Mouse (Mus musculus) limb, embryonic 14.5 days (tissue): ENCODE measurements around the gene Ngf. TPM values are rescaled to one million over a fixed set of nuclear protein-coding genes. Genes with fewer than 3 reads are reported as not detected.

Experiments
- ATAC-seq: fragments of 200-750 bp; cut with Nextera tagmentation; 2 replicates; pipeline ENCODE4 v1.8.0; 2017; ENCODE audit warnings: low read depth, moderate number of reproducible peaks, moderate TSS enrichment; ENCODE audit not compliant: low FRiP score
- DNase-seq: peaks from one replicate; pipeline ENCODE4 v3.0.0-alpha.2; 2015; ENCODE audit warnings: low spot score
- H3K27ac ChIP-seq: fragments of 300-500 bp; sonication (generic); replicated peaks from 2 replicates; pipeline ENCODE4 v1.5.1; 2014; ENCODE audit warnings: low read depth, mild to moderate bottlenecking, low read length, moderate library complexity, mixed read lengths
- H3K27me3 ChIP-seq: fragments of 300-500 bp; sonication (generic); 2 replicates; pipeline ENCODE4 v1.6.1; 2014; ENCODE audit warnings: low read length, mixed read lengths; ENCODE audit not compliant: control insufficient read depth, insufficient read depth
- H3K36me3 ChIP-seq: fragments of 300-500 bp; sonication (generic); 2 replicates; pipeline ENCODE4 v1.6.1; 2014; ENCODE audit warnings: mild to moderate bottlenecking, low read length, moderate library complexity, mixed read lengths; ENCODE audit not compliant: control insufficient read depth, insufficient read depth
- H3K4me1 ChIP-seq: fragments of 300-500 bp; sonication (generic); 2 replicates; pipeline ENCODE4 v1.6.1; 2014; ENCODE audit warnings: antibody characterized with exemption, low read length, mixed read lengths; ENCODE audit not compliant: control insufficient read depth, insufficient read depth
- H3K4me2 ChIP-seq: fragments of 300-500 bp; sonication (generic); replicated peaks from 2 replicates; pipeline ENCODE4 v1.6.1; 2014; ENCODE audit warnings: low read depth, mild to moderate bottlenecking, low read length, moderate library complexity; ENCODE audit not compliant: severe bottlenecking
- H3K4me3 ChIP-seq: fragments of 300-500 bp; sonication (generic); replicated peaks from 2 replicates; pipeline ENCODE4 v1.5.1; 2014; ENCODE audit warnings: low read length
- H3K9ac ChIP-seq: fragments of 300-500 bp; sonication (generic); 2 replicates; pipeline ENCODE4 v1.6.1; 2014; ENCODE audit warnings: mild to moderate bottlenecking, low read depth, low read length, moderate library complexity; ENCODE audit not compliant: severe bottlenecking
- H3K9me3 ChIP-seq: fragments of 300-500 bp; sonication (generic); 2 replicates; pipeline ENCODE4 v1.6.1; 2016; ENCODE audit warnings: low read length; ENCODE audit not compliant: control insufficient read depth
- POLR2A ChIP-seq: fragments of 200-500 bp; IDR thresholded peaks from 2 replicates; pipeline ENCODE4 v1.8.0; 2012; ENCODE audit warnings: inconsistent platforms, mild to moderate bottlenecking, moderate library complexity, borderline replicate concordance; ENCODE audit not compliant: insufficient read depth, insufficient read length; ENCODE audit errors: extremely low read depth
- WGBS: fragments of 180-500 bp; shearing (Covaris S2); extraction: QIAGEN DNeasy Blood & Tissue Kit; methylation state at CpG from one replicate; pipeline ENCODE4 v1.1.7; 2014; 5-methylcytosine and 5-hydroxymethylcytosine counted together
- polyA plus RNA-seq, 2 experiments: library from polyadenylated mRNA; depleted of rRNA in 1 of 2; stranded (reverse) in 1 of 2; unstranded in 1 of 2; fragments of >200 nt; fragmentation: Nextera tagmentation in 1 of 2; extraction: Ambion mirVana in 1 of 2; gene quantifications; 2 replicates each; pipeline versions ENCODE4 v1.2.1 to v1.2.3; 2012 to 2014

Ngf gene
- polyA plus RNA-seq, 2 experiments = 14.6 to 42.0 TPM

DNA sequence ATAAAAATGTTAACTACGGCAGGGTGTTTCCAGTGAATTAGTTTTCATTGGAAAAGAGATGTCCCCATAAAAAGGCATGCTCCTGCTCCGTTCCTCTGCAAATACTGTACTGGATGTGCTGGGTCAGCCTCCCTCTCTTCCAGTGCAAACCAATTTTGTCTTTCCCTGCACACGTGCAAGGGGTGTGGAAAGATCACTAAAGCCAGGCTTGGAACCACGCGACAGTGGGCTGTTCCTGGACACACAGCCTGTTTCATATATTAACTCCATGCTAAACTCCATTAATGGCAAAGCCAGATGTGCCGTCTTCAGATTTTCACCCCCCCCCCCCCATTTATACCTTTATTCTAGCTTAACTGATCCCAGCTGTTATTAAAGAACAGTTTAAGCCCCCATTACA is 8.7 kb upstream of the Ngf start:
- Histone ChIP-seq H3K27ac (no peak overlapping the region), H3K9ac (no peak overlapping the region), H3K9me3 (no peaks in the 10 kb centered on the region), H3K4me1 (peaks cover 9% of the 10 kb centered on the region), H3K36me3 (no peaks in the 10 kb centered on the region), H3K4me3 (no peak overlapping the region), H3K27me3 (no peaks in the 10 kb centered on the region), H3K4me2 (no peak overlapping the region)
- ATAC-seq (peak; percentile 72; the same call in 1 of the 2 replicates), DNase-seq (no peak)
- WGBS = 21% methylated on average over 6 of the region's 6 CpGs
- no peak for TF ChIP-seq POLR2A

DNA sequence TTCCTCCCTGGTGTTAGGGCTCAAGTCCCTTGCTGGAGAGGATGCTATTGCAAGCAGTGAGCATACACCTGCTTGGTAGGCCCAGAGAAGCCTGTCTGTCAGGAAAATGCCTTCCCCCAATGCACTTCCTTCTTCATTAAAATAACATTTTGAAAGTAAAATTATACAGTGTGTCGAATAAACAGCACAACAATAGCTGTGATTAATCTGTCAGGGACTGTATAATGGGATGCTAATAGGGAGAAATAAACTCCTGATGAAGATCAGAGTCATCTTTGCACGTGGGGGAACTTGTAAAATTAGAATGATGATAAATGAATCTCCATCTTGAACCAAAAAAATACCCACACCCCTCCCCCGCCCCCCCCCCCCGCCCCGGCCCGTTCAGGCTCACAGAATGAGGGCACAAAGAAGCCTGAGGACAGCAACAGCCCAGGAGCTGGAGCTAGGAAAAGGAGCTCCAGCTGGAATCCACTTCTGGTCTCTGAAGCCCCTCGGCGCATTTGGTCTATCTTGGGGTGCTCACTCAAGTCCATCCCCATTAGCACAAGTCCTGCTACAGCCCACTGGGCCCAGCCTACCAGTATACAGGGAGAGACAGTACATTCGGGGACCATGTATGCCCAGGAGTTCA is 6.9 kb upstream of the Ngf start:
- Histone ChIP-seq H3K36me3 (no peaks in the 10 kb centered on the region), H3K27me3 (no peaks in the 10 kb centered on the region), H3K9me3 (no peaks in the 10 kb centered on the region), H3K4me1 (peaks cover 9% of the 10 kb centered on the region), H3K9ac (no peak overlapping the region), H3K4me3 (no peak overlapping the region), H3K27ac (no peak overlapping the region), H3K4me2 (no peak overlapping the region)
- no peak for TF ChIP-seq POLR2A
- DNase-seq = no peak
- 60% methylated on average over 9 of the region's 9 CpGs for WGBS
- no peak for ATAC-seq

DNA sequence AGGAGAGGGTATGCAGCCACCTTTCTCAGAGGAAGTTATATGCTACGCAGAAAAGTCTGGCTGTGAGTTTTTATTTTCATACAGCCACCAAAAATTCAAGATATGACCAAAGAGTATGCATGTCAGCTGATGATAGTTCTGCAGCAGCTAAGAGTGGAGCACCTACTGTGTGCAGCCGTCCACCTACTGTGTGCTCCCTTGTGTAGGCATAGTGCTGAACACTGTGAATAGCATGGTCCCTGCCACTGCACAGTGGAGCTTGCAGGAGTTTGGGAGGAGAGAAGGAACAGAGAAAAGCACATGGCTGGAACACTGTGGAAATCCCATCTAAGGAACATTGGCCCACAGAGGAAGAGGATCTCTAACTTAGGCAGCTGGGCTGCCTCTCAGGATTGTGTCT is 6.4 kb upstream of the Ngf start:
- 79% methylated on average over 2 of the region's 2 CpGs for WGBS
- H3K9me3 ChIP-seq = no peaks in the 10 kb centered on the region
- ATAC-seq (no peak), DNase-seq (no peak)
- TF ChIP-seq POLR2A = no peak
- H3K4me2 ChIP-seq = no peak overlapping the region
- H3K27ac ChIP-seq = no peak overlapping the region
- no peak overlapping the region for H3K9ac ChIP-seq
- H3K4me1 ChIP-seq = peaks cover 9% of the 10 kb centered on the region
- no peak overlapping the region for H3K4me3 ChIP-seq
- H3K27me3 ChIP-seq = no peaks in the 10 kb centered on the region
- H3K36me3 ChIP-seq = no peaks in the 10 kb centered on the region

DNA sequence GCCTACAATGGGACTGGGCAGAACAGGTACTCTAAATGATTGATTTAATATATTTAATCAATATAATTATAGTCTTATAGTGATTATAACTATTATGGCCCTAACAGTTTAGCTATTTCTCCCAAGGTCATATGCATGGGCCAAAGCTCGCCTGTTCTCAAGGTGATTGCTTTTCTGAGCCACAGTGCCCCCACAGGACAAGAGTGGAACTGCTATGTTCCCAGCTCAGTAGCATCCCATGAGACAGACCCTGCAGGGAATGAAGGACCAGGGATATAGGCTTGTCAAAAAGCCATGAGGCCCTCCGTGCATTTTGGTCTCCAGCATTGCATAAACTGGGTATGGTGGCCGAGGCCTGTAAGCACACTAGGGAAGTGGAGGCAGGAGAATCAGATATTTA is 3.1 kb upstream of the Ngf start:
- DNase-seq (no peak), ATAC-seq (no peak)
- H3K27me3 ChIP-seq = 0 out of 2 replicates have a peak, but pooled peaks cover 4% of the 10 kb centered on the region
- H3K27ac ChIP-seq = no peak overlapping the region
- no peak overlapping the region for H3K4me3 ChIP-seq
- H3K9ac ChIP-seq = no peak overlapping the region
- WGBS = 21% methylated on average over 3 of the region's 3 CpGs
- no peaks in the 10 kb centered on the region for H3K36me3 ChIP-seq
- H3K9me3 ChIP-seq = no peaks in the 10 kb centered on the region
- H3K4me1 ChIP-seq = peaks cover 12% of the 10 kb centered on the region
- H3K4me2 ChIP-seq = no peak overlapping the region
- TF ChIP-seq POLR2A = no peak

DNA sequence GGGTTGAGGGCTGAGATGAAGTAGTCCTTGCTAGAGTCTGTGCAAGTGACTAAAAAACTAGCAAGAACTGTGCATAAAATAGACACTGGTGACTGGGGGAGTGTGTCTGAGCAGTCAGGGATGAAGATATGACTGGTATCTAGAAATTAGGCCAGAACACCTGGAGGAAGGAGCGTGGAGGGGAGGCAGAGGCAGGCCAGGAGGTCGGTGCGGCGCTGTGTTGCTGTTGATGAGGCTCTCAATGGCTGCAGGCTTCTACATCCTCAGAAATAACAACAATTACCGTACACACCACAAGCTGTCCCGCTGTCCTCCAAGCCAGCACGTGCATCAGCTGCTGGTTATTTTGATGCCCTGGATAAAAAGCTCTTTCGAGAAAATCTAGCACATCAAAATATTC is 2.6 kb upstream of the Ngf start:
- H3K36me3 ChIP-seq = no peaks in the 10 kb centered on the region
- H3K9ac ChIP-seq = no peak overlapping the region
- no peak for ATAC-seq
- peaks cover 11% of the 10 kb centered on the region; the same call in 1 of the 2 replicates for H3K4me1 ChIP-seq
- no peak overlapping the region for H3K4me2 ChIP-seq
- WGBS = 79% methylated on average over 8 of the region's 8 CpGs
- 0 out of 2 replicates have a peak, but pooled peaks cover 4% of the 10 kb centered on the region for H3K27me3 ChIP-seq
- no peak overlapping the region for H3K4me3 ChIP-seq
- no peaks in the 10 kb centered on the region for H3K9me3 ChIP-seq
- TF ChIP-seq POLR2A = no peak
- DNase-seq = no peak
- no peak overlapping the region for H3K27ac ChIP-seq
